Mouse (Mus musculus): Measurements from ENCODE around the gene Rangap1. TPM values are rescaled to one million over a fixed set of nuclear protein-coding genes. Genes with fewer than 3 reads are reported as not detected.

Rangap1 gene
- total and polyA plus RNA-seq, 3 experiments: 128 to 207 (median 180) TPM

DNA sequence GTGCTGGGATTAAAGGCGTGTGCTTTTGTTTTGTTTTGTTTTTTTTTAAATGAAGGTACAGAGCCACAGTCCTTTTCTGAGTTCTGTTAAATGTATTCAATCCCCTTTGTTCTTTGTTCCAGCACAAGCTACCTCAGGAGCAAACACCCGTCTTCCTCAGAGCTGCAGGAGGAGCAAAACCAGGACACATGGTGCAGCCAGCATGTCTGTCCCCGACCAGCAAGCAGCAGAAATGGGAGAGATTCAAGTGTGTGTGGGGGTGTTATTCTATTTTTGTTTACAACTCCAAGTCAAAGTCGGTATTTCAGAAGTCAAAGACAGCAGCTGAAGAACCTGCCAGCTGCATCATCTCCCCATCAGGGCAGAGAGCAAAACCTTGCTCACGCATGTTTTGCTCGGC is 31.6 kb downstream of the Rangap1 start:
- Histone ChIP-seq H3K4me2 (ENCODE audit: insufficient read depth, low read depth, poor library complexity, severe bottlenecking) (no peak overlapping the region), H3K27me3 (replicated peaks) (no peaks in the 10 kb centered on the region), H3K36me3 (replicated peaks in 1 of 2; ENCODE audit: control insufficient read depth in 1 of 2, insufficient read depth in 1 of 2, low read length in 1 of 2) (peaks cover 91 to 95% of the 10 kb centered on the region in 2 experiments), H3K4me3 (replicated peaks in 1 of 3; ENCODE audit: low read depth in 2 of 3, low read length in 2 of 3, poor library complexity in 1 of 3) (no peak overlapping the region), H3K4me1 (ENCODE audit: control insufficient read depth in 1 of 2, insufficient read depth in 2 of 2) (no peaks in the 10 kb centered on the region), H3K9me3 (replicated peaks; ENCODE audit: low read length) (no peaks in the 10 kb centered on the region), H3K9ac (ENCODE audit: insufficient read depth, low read depth) (no peak overlapping the region), H3K79me2 (replicated peaks; ENCODE audit: control insufficient read depth, extremely low read depth, insufficient read depth, poor library complexity, severe bottlenecking) (no peaks in the 10 kb centered on the region), H3K27ac (ENCODE audit: insufficient read depth, low read depth) (no peak overlapping the region)
- no peak for DNase-seq (ENCODE audit: extremely low read depth)
- TF ChIP-seq GABPA (IDR thresholded peaks at IDR 0.05; ENCODE audit: insufficient replicate concordance, low read depth, low read length): no peak
- TF ChIP-seq POLR2AphosphoS2 (IDR thresholded peaks at IDR 0.05; ENCODE audit: low read depth, low read length): no peak
- TF ChIP-seq NRF1 (IDR thresholded peaks at IDR 0.05; ENCODE audit: low read depth, low read length): no peak
- in situ Hi-C loops (cut with MboI; ENCODE audit: low pct_ligation_motif_present, low pct_unique_long_range_greater_than_20kb, low sequenced_read_pairs) (loop anchor here (25.0 kb wide), 1 partner anchor 199 kb away; no protein-coding TSS in a partner anchor), dilution Hi-C loops (cut with MboI; ENCODE audit: extremely low pct_ligation_motif_present, extremely low pct_unique_long_range_greater_than_20kb, low sequenced_read_pairs) (no loop called here)

DNA sequence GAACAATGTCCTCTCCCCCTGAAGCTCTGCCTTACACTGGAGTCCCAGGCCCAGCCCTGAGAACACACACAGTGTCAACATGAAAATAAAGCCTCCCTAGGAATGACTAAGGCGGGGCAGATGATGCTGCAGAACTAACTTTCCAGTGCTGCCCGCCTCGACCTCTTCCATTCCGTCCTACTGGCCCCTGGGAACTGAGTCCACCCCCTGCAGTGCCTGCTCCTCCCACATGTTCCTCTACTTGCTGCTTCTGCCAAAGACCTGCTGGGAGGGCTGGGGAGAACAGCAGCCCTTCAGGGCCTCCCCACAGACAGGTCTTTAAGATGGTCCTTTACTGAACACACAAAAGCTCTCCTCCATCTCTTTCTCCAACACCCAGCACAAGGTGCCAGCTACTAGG is 34.5 kb downstream of the Rangap1 start:
- H3K4me3 ChIP-seq (replicated peaks in 1 of 3; ENCODE audit: low read depth in 2 of 3, low read length in 2 of 3, poor library complexity in 1 of 3): no peak overlapping the region
- H3K4me2 ChIP-seq (ENCODE audit: insufficient read depth, low read depth, poor library complexity, severe bottlenecking): no peak overlapping the region
- H3K27ac ChIP-seq (ENCODE audit: insufficient read depth, low read depth): no peak overlapping the region
- no peaks in the 10 kb centered on the region for H3K27me3 ChIP-seq (replicated peaks)
- no peak for DNase-seq (ENCODE audit: extremely low read depth)
- no peaks in the 10 kb centered on the region for H3K79me2 ChIP-seq (replicated peaks; ENCODE audit: control insufficient read depth, extremely low read depth, insufficient read depth, poor library complexity, severe bottlenecking)
- dilution Hi-C loops (cut with MboI; ENCODE audit: extremely low pct_ligation_motif_present, extremely low pct_unique_long_range_greater_than_20kb, low sequenced_read_pairs): no loop called here
- no peak overlapping the region for H3K9ac ChIP-seq (ENCODE audit: insufficient read depth, low read depth)
- in situ Hi-C loops (cut with MboI; ENCODE audit: low pct_ligation_motif_present, low pct_unique_long_range_greater_than_20kb, low sequenced_read_pairs): loop anchor here (25.0 kb wide), 1 partner anchor 202 kb away; no protein-coding TSS in a partner anchor
- peaks cover 82 to 91% of the 10 kb centered on the region in 2 experiments for H3K36me3 ChIP-seq (replicated peaks in 1 of 2; ENCODE audit: control insufficient read depth in 1 of 2, insufficient read depth in 1 of 2, low read length in 1 of 2)
- no peaks in the 10 kb centered on the region for H3K9me3 ChIP-seq (replicated peaks; ENCODE audit: low read length)
- TF ChIP-seq USF1 (IDR thresholded peaks at IDR 0.05; ENCODE audit: low read depth, low read length) (no peak), JUN (IDR thresholded peaks at IDR 0.05; ENCODE audit: insufficient read depth, low read depth, low read length) (no peak), ELF1 (IDR thresholded peaks at IDR 0.05; ENCODE audit: low read depth, low read length) (no peak), JUND (conservative IDR thresholded peaks at IDR 0.05; ENCODE audit: low read depth, low read length) (no peak)
- no peaks in the 10 kb centered on the region for H3K4me1 ChIP-seq (ENCODE audit: control insufficient read depth in 1 of 2, insufficient read depth in 2 of 2)

DNA sequence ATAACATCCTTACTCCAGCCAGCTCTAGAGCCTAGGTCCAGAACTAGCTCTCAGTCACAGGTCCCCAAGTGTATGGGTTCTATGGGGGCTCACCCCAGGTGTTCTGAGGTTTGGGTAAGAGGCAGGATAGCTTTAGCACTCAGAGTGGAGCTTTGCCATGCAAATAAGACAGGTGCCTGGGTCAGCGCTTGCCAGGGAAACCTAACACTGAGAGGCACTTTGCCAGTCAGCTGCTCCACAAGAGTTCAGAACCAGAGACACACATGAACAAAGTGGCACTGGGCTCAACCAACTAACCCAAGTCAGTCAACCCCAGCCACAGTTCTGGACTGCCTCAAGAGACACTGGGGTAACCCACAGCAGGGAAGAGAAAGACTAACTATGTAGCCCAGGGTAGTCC is 35.6 kb downstream of the Rangap1 start:
- H3K36me3 ChIP-seq (replicated peaks in 1 of 2; ENCODE audit: control insufficient read depth in 1 of 2, insufficient read depth in 1 of 2, low read length in 1 of 2): peaks cover 83 to 91% of the 10 kb centered on the region in 2 experiments
- in situ Hi-C loops (cut with MboI; ENCODE audit: low pct_ligation_motif_present, low pct_unique_long_range_greater_than_20kb, low sequenced_read_pairs) (loop anchor here (25.0 kb wide), 1 partner anchor 203 kb away; no protein-coding TSS in a partner anchor), dilution Hi-C loops (cut with MboI; ENCODE audit: extremely low pct_ligation_motif_present, extremely low pct_unique_long_range_greater_than_20kb, low sequenced_read_pairs) (no loop called here)
- no peaks in the 10 kb centered on the region for H3K27me3 ChIP-seq (replicated peaks)
- no peaks in the 10 kb centered on the region for H3K79me2 ChIP-seq (replicated peaks; ENCODE audit: control insufficient read depth, extremely low read depth, insufficient read depth, poor library complexity, severe bottlenecking)
- H3K4me2 ChIP-seq (ENCODE audit: insufficient read depth, low read depth, poor library complexity, severe bottlenecking): no peak overlapping the region
- H3K27ac ChIP-seq (ENCODE audit: insufficient read depth, low read depth): no peak overlapping the region
- no peaks in the 10 kb centered on the region for H3K4me1 ChIP-seq (ENCODE audit: control insufficient read depth in 1 of 2, insufficient read depth in 2 of 2)
- no peaks in the 10 kb centered on the region for H3K9me3 ChIP-seq (replicated peaks; ENCODE audit: low read length)
- no peak overlapping the region for H3K4me3 ChIP-seq (replicated peaks in 1 of 3; ENCODE audit: low read depth in 2 of 3, low read length in 2 of 3, poor library complexity in 1 of 3)
- DNase-seq (ENCODE audit: extremely low read depth): no peak
- no peak for TF ChIP-seq CTCF (conservative IDR thresholded peaks at IDR 0.05 in 1 of 2, IDR thresholded peaks at IDR 0.05 in 1 of 2; ENCODE audit: low read depth in 2 of 2, low read length in 2 of 2)
- TF ChIP-seq RCOR1 (conservative IDR thresholded peaks at IDR 0.05; ENCODE audit: low read depth, low read length): no peak
- TF ChIP-seq MAFK (IDR thresholded peaks at IDR 0.05; ENCODE audit: insufficient replicate concordance, low read length): no peak
- no peak for TF ChIP-seq TBP (conservative IDR thresholded peaks at IDR 0.05; ENCODE audit: low read depth, low read length)
- TF ChIP-seq USF2 (conservative IDR thresholded peaks at IDR 0.05; ENCODE audit: low read depth, low read length): no peak
- TF ChIP-seq MAX (IDR thresholded peaks at IDR 0.05; ENCODE audit: low read length): no peak
- TF ChIP-seq POLR2A (IDR thresholded peaks at IDR 0.05; ENCODE audit: low read depth, low read length): no peak
- no peak for TF ChIP-seq SIN3A (IDR thresholded peaks at IDR 0.05; ENCODE audit: low read length)
- no peak for TF ChIP-seq NRF1 (IDR thresholded peaks at IDR 0.05; ENCODE audit: low read depth, low read length)
- TF ChIP-seq JUND (conservative IDR thresholded peaks at IDR 0.05; ENCODE audit: low read depth, low read length): no peak
- H3K9ac ChIP-seq (ENCODE audit: insufficient read depth, low read depth): no peak overlapping the region
